Mouse (Mus musculus) urinary bladder, adult 2 months (tissue): Measurements from ENCODE around the gene Lrp2. TPM values are rescaled to one million over a fixed set of nuclear protein-coding genes. Genes with fewer than 3 reads are reported as not detected.

Experiments used
- DNase-seq: peaks from one replicate; pipeline ENCODE4 v3.0.0; 2022; ENCODE audit warnings: low spot score
- polyA plus RNA-seq: library from polyadenylated mRNA; depleted of rRNA; stranded (reverse); fragments of >200 nt; gene quantifications from 2 replicates; pipeline ENCODE4 v1.2.3, GENCODE M21; 2012; rRNA removed

The Lrp2 gene
- polyA plus RNA-seq, 1 experiment, result 0.22 TPM

DNA sequence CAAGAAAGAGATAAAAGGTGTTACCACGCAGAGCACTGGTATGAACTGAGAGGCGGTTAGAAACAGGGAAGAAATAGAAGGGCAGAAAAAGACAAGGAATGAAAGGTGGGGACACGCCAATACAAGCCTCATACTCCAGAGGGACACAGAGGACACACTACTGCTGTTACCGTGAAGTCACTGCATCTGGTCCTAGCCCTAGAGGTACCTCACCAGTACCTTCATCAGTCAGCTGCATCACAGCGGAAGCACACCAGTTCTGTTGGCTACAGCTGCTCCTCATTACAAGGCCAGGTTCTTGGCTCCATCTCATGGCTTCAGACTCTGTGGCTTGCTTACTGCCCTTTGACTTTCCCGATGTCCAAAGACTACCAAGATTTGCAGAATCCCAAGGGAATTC, 184.0 kb downstream of the Lrp2 start:
- no peak for DNase-seq

DNA sequence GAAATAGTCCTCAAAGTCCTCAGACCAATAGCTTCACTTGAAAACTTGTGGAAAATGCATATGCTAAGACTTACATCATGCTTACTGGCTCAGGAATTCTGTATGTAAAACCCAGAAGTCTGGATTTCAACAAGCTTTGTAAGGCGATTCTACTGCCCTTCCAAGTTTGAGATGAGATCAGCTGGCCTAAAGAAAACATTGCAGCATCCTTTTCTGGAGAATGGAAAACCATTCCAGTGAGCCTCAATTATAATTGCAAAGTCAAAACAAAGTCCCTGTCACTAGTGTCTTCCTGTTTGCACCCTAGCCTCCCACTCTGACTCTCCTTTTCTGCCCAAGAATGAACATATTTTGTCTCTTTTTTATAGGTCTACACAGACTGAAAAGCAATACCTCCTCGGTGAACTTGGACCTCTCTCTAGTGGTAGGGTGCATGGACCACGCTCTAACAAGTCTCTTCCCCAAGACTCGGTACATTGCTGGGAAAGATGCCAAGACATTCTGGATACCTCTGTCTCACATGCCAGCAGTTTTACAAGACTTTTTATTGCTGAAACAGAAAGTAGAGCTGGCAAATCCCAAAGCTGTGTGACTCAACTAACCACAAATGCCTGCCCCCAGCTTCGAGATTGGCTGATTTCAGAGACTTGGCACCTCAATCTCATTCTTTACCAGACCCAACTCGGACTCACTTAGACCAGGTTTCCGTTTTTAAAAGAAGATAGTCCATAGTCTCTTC, 184.8 kb downstream of the Lrp2 start:
- DNase-seq, result no peak

DNA sequence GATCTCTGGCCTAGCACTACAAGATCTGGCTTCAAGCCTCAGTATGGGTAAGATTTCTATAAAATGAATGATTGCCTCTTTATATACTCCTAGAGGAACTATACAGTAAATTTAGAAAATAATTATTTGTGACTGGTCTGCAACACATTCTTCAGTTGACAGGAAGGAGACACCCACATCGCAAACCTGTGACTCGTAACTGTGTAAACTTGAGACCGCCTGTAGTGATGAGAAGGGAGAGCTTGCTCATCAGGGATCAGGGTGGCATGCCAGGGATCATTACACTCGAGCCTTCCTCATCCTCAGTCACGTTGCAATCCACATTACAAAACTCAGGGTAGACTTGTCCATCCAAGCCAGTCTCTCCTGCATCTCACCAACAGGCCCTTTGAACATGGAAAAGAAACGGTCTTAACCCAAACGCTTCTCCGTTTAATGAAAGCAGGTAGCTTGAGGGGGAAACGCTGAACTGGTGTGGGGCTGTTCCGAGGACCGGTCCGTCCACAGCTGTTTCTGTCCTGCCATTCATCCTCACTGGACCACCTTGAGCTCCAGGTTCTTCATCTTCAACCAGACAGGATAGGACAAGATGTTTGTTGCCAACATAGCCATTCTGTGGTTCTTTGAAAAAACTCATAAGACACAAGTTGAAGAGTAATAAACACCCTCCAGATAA, 189.0 kb downstream of the Lrp2 start:
- no peak for DNase-seq

DNA sequence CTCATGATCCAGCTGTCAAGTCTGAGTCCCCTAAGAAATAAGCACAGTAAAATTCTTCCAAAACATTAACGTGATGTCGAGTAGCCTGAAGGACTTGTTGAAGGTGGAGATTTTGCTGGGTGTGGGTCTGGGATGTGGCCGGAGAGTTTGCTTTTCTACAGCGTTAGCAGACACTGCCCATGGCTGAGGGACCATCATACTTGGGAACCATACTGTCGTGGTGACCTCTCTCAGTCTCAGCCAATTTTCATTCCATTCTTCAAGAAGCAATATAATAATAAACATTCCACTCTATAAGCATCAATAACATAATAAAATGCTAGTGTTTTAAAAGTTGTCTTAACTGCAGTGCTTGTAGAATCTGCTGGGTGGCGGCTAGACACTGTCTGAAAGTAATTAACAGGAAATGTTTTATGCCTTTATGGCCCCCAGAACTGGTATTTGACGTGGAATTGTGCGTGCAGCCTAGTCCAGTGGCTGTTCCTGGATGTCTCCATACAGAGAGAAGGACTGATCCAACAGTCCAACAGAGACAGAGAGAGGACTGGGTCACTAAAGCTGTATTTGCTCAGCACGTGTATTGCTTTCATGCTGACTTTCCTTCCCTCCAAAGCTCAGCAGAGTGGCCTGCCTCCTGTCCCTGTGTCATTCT, 190.1 kb downstream of the Lrp2 start:
- DNase-seq, result no peak

DNA sequence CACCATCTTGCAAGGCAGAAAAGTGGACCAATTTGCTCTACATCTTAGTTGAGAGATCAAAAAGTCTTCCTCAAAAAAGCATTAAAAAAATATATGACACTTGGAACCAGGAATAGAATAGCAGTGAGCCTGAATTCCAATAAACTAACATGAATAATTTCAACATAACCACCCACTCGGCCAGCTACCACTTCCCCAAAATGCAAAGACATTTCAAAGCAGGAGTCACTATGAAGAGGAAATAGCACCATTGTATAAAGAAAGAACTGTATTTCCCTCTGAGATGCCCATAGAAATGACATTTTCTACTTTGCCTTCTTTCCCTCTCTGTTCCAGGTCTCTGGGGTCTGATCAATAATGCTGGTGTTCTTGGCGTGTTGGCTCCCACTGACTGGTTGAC, 191.9 kb downstream of the Lrp2 start:
- DNase-seq, result no peak

DNA sequence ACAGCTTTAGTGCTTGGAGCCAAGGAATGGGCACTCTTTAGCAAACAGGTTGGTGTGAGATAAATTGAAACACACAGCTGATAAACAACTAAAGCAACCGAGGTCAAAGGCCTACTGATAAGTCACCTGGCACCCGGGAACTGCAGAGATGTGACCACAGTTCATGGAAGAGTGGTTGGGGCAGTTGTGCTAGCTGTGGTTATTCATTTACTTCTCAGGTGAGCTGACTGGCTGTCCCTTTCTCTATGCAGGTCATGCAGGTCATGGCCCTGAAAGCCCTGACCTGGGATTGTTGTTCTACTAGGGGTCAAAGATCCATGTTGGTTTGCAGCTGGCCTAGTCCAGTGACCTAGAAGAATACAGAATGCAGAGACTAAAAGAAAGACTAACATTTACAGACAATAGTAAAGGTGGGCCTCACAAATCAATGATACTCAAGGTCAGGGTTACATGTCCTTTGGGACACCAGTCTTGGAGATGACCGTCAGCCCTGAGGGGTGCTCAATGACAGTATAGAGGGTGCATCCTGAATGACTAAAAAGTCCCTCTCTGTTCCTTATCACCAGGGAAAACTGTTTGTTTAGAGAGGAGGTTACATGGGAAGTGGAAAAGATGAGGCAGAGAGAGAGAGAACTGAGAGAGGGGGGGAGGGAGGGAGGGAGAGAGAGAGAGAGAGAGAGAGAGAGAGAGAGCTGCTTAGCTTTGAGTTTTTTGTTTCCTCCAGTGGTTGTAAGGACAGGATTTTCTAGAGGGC, 199.6 kb downstream of the Lrp2 start:
- DNase-seq, result no peak

DNA sequence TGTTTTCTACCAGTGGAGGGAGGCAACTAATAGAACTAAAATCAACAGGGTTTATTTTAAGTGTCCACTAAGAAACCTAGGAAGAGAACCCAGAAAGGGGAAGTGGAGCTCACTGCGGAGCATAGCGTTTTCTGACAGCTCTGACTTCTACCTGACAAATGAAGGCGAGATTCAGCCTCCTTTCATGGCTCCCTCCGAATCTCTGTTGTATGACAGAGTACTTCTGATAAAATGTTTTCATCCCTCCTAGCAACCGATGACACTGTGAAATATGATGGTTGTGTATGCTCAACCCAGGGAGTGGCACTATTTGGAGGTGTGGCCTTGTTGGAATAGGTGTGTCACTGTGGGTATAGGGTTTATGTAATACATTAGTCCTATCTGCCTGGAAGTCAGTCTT, 203.0 kb downstream of the Lrp2 start:
- DNase-seq, result no peak

DNA sequence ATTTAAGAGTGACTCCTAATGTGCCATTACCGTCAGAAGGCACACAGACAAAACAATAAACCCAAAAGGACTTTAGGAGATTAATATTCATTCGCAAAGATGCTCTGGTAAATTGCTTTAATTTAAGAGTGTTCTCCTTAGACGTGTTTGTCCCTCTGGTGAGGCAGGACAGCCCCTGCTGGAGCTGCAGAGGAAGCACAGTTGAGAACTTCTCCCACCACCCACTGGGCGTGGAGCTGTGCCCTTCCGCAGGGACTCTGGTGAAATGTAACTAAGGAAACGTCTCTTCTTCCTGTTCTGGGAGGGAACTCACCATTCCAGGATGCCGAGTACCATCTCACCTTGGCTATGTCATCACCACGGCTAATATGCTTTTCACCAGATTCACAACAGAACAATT, 204.1 kb downstream of the Lrp2 start:
- no peak for DNase-seq

DNA sequence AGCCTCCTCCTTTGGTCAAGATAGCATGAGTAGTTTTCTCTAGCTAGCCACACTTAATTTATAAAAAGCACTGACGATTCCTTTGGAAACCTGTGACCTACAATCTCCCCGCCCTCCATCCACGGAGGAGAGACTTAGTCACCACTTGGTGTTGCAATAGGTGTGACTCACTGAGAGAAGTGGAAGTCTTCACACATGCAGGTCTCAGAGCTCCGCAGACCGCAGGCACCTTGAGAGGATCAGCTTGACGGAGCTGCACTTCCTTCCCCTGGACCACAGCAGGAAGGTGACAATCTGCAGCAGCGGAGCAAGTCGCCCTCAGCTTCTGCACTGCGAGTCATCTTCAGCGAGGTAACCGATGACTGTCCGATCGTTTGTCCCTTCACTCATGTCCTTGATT, 205.6 kb downstream of the Lrp2 start, which contains the start of gene Dhrs9:
TSS of gene Dhrs9 (plus strand) at position 165 of the 400 bp plus-strand sequence.
- DNase-seq, result no peak

DNA sequence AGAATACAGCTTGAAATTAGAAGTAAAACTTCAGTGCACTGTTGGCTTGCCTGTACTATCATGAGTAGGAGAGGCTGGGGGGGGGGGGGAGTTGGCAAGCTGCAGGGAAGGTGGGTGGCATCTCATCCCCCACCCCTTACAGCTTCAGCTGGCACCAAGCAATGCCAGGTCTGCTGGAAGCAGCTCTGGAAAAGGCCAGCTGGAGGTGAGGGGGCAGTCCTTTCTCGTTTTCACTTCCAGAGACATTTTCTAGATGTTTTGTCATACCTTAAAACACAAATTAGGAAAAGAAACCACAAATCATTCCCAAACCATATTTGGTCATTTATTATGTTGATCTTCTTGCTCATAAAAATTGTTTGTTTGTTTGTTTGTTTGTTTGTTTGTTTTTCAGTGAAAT, 206.1 kb downstream of the Lrp2 start:
- DNase-seq, result no peak

DNA sequence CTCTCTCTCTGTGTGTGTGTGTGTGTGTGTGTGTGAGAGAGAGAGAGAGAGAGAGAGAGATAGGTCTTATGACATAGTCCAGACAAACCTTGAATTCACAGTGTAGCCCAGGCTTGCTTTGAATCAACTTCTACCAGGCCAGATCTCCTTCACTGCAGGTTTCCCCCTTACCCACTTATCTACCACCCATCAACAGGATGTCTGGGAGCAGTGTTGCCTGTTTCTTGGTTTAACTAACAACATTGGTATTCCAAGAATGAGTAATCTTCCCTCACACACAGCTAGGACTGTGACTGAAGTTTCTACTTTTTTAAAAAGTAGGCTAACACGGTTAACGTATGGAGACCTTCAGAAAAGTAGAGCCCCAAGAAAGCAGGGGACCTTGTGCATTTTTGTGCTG, 209.1 kb downstream of the Lrp2 start:
- DNase-seq, result no peak

Other genes starting within 250 kb of the Lrp2 start
- 0.19 and 0.39 TPM in 2 replicates for gene Abcb11, start 243.4 kb downstream of the Lrp2 start, polyA plus RNA-seq
- gene Dhrs9, start 205.6 kb downstream of the Lrp2 start, polyA plus RNA-seq, result 0.28 and 0.36 TPM in 2 replicates
- gene Bbs5, start 61.1 kb upstream of the Lrp2 start, polyA plus RNA-seq, result 10.5 and 17.2 TPM in 2 replicates
- gene Klhl41, start 84.1 kb upstream of the Lrp2 start, polyA plus RNA-seq, result 0.56 and 0.65 TPM in 2 replicates
- 8.9 and 9.4 TPM in 2 replicates for gene Fastkd1, start 127.5 kb upstream of the Lrp2 start, polyA plus RNA-seq
- 16.5 and 19.6 TPM in 2 replicates for gene Ppig, start 136.5 kb upstream of the Lrp2 start, polyA plus RNA-seq
- 2.5 and 3.3 TPM in 2 replicates for gene Ccdc173, start 203.5 kb upstream of the Lrp2 start, polyA plus RNA-seq
- 20.7 and 21.5 TPM in 2 replicates for gene Phospho2, start 203.6 kb upstream of the Lrp2 start, polyA plus RNA-seq
- 40.5 and 48.5 TPM in 2 replicates for gene Klhl23, start 235.9 kb upstream of the Lrp2 start, polyA plus RNA-seq